Mouse (Mus musculus) embryo, embryonic 10 days (tissue): ENCODE results near the gene Dnajb8.

ENCODE experiments used
- DNase-seq: peaks from one replicate; pipeline ENCODE4 v3.0.0-alpha.2; 2015; ENCODE audit warnings: low spot score

Dnajb8 gene

GRCm38 (mm10) chr6:88199001-88199717 lies 22.9 kb upstream of the Dnajb8 start:
- peak; percentile 39 for DNase-seq

- no peak for DNase-seq
Measured at GRCm38 (mm10) chr6:88199718-88200692, 22.1 kb upstream of the Dnajb8 start.

GRCm38 (mm10) chr6:88200693-88201609 lies 21.1 kb upstream of the Dnajb8 start:
- DNase-seq, result no peak

GRCm38 (mm10) chr6:88201926-88202700 lies 20.0 kb upstream of the Dnajb8 start:
- DNase-seq, result no peak

GRCm38 (mm10) chr6:88202921-88203690 lies 19.0 kb upstream of the Dnajb8 start:
- peak; percentile 60 for DNase-seq

GRCm38 (mm10) chr6:88203791-88204405 lies 18.2 kb upstream of the Dnajb8 start:
- no peak for DNase-seq

- DNase-seq, result no peak
Measured at GRCm38 (mm10) chr6:88204531-88205385, 17.3 kb upstream of the Dnajb8 start.

- DNase-seq, result no peak
Measured at GRCm38 (mm10) chr6:88205386-88205700, 16.7 kb upstream of the Dnajb8 start.

GRCm38 (mm10) chr6:88205937-88206336 lies 16.1 kb upstream of the Dnajb8 start:
- no peak for DNase-seq

GRCm38 (mm10) chr6:88206566-88206965 lies 15.5 kb upstream of the Dnajb8 start:
- no peak for DNase-seq

- DNase-seq, result no peak
Measured at GRCm38 (mm10) chr6:88207403-88208033, 14.6 kb upstream of the Dnajb8 start.

GRCm38 (mm10) chr6:88208321-88208720 lies 13.7 kb upstream of the Dnajb8 start:
- DNase-seq, result no peak

GRCm38 (mm10) chr6:88209453-88209852 lies 12.6 kb upstream of the Dnajb8 start:
- DNase-seq, result no peak

GRCm38 (mm10) chr6:88210182-88210581 lies 11.9 kb upstream of the Dnajb8 start:
- DNase-seq, result no peak

GRCm38 (mm10) chr6:88215797-88216196 lies 6.3 kb upstream of the Dnajb8 start:
- no peak for DNase-seq

GRCm38 (mm10) chr6:88216199-88216598 lies 5.9 kb upstream of the Dnajb8 start:
- DNase-seq, result no peak

GRCm38 (mm10) chr6:88219094-88219493 lies 3.0 kb upstream of the Dnajb8 start:
- no peak for DNase-seq

GRCm38 (mm10) chr6:88226570-88226994 lies 4.5 kb downstream of the Dnajb8 start:
- peak; percentile 54 for DNase-seq

- DNase-seq, result no peak
Measured at GRCm38 (mm10) chr6:88227537-88227936, 5.5 kb downstream of the Dnajb8 start.
